Mouse (Mus musculus): Measurements from ENCODE around the gene Syne2. TPM values are rescaled to one million over a fixed set of nuclear protein-coding genes. Genes with fewer than 3 reads are reported as not detected.

Gene Syne2
- total RNA-seq, 2 experiments from 2014 or later, result 22.2 to 28.2 TPM

GRCm38 (mm10) chr12:75927596-75927995, 109.7 kb downstream of the Syne2 start:
- no peak for DNase-seq

DNA sequence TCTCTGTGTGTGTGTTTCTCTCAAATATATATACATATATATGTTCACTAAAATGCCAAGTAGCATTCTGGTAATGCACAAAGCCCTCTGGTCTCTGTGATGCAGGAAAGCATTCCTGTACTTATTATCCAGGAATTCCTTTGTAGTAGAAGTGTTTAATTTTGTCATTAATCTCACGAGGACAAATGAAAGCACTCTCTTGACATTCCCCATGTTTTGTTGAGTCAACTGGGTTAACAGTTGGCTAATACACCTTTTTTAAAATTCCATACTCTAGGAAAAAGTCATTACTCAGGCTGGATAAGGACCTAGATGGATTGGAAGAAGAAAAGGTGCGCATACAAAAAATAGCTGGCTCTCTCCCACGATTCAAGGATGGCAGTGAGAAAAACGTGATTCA, 115.6 kb downstream of the Syne2 start:
- no peak for DNase-seq

DNA sequence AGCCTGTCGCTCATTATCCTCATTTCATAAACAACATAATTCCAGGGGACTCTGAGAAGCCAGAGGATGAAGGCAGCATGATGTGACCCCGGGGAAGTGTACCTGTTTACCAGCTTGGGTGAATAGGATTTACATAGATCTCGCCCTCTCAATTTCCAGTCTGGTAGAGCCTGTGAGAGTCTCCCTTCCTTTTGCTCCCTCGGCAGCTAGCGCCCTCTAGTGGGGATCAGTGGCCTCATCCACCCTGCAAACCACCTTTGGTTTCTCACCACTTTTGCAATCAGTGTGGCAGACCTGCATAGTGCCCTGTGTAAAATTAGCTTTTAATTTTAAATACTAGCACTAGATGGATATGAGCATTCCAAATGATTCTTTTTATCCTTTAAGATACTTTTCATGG, 133.4 kb downstream of the Syne2 start:
- DNase-seq, result peak; percentile 65

GRCm38 (mm10) chr12:75952011-75952410, 134.1 kb downstream of the Syne2 start:
- DNase-seq, result no peak

GRCm38 (mm10) chr12:75966441-75967195, 148.7 kb downstream of the Syne2 start:
- no peak for DNase-seq

- no peak for DNase-seq
These were observed 161.1 kb downstream of the Syne2 start for GRCm38 (mm10) chr12:75979079-75979478.

GRCm38 (mm10) chr12:75983336-75983735, 165.4 kb downstream of the Syne2 start:
- no peak for DNase-seq

DNA sequence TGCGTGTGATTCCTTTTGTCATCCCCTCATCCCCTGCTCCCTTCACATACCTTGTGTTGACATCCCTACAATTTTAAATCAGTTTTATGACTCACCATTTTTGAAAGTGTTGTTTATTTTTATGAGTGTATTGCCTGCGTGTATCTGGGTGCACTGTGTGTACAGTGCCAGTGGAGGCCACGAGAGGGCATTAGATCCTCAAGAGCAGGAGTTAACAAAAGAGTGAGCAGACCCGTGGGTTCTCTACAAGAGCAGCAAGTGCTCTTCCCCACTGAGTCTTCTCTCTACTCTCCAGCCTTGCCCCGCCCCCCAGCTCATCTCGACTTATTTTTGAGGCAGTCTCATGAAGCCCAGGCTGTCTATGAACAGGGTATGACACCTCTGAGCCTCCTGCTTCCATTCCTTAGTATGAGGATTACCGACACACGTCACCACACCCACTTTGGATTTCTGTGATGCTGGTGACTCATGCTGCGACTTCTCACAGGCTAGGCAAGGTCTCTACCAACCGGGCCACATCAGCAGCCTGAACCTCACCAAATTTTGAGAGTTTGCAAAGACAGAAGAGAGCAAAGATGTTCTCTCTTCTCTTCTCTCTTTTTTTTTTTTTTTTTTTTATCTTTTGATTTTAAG, 174.4 kb downstream of the Syne2 start:
- DNase-seq, result no peak

DNA sequence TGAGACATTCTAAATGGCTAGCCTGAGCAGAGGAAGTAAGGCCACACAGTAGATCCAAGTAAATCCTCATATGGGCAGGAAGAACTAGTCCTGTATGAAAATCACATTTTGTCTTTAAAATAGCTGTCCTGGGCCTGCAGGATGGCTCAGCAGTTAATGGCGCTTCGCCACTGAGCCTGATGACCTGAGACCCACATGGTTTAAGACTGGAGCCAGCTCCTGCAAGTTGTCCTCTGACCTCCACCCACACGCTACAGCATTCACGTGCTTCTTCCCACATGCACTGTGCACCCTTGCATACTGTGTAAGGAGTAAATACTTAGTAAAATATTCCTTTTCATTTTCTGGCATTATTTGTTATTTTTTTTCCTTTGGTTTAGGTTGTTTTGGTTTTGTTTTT, 175.0 kb downstream of the Syne2 start:
- no peak for DNase-seq

DNA sequence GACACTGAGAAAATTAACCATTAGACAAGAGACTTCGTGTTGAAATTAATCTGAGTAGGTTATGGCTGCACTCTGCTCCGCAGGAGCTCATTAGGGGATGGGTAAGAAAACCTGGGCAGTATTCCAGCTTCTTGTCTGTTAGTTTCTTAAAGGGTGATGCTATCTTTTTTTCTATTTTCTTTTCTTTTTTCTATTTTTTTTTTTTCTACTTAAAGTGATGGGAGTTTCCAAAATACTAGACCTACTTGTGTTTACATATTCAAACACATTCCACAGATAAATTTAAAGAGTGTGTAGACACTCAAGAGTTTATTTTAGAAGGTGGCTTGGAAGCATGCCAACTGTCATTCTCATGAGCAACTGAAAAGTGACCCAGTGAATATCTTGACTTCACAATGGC, 177.2 kb downstream of the Syne2 start:
- DNase-seq, result no peak

- DNase-seq, result no peak
These were observed 179.6 kb downstream of the Syne2 start for GRCm38 (mm10) chr12:75997547-75997946.

- DNase-seq, result no peak
These were observed 180.5 kb downstream of the Syne2 start for GRCm38 (mm10) chr12:75998416-75998815.

- peak; percentile 53 for DNase-seq
These were observed 186.8 kb downstream of the Syne2 start for GRCm38 (mm10) chr12:76004697-76005249.

- no peak for DNase-seq
These were observed 191.1 kb downstream of the Syne2 start for GRCm38 (mm10) chr12:76008991-76009390.

- DNase-seq, result no peak
These were observed 194.9 kb downstream of the Syne2 start for GRCm38 (mm10) chr12:76012789-76013188.

GRCm38 (mm10) chr12:76013480-76013879, 195.5 kb downstream of the Syne2 start:
- no peak for DNase-seq

DNA sequence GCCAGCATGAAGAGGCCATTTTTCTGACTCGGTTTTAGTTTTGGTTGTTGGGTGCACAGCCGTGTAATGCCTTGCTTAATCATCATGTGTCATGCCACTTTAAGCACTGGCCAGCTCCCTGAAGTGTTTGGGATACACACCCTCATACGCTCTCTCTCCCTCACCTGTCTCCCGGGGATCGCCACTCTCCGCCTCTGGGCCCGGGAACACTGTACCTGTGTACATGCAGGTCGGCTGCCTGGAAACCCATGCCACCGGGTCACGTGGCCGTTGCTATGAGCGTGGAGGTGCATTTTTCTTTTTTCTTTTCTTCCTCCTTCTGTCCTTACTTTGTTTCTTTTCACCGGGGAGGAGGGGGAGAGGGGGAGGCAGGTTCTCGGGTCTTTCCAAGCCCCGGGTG, 197.1 kb downstream of the Syne2 start:
- no peak for DNase-seq

- DNase-seq, result peak; percentile 70
These were observed 197.6 kb downstream of the Syne2 start for GRCm38 (mm10) chr12:76015489-76015888.

GRCm38 (mm10) chr12:76016123-76017101, 198.5 kb downstream of the Syne2 start:
- peak; percentile 83 for DNase-seq

- no peak for DNase-seq
These were observed 200.7 kb downstream of the Syne2 start for GRCm38 (mm10) chr12:76018640-76019039.

DNA sequence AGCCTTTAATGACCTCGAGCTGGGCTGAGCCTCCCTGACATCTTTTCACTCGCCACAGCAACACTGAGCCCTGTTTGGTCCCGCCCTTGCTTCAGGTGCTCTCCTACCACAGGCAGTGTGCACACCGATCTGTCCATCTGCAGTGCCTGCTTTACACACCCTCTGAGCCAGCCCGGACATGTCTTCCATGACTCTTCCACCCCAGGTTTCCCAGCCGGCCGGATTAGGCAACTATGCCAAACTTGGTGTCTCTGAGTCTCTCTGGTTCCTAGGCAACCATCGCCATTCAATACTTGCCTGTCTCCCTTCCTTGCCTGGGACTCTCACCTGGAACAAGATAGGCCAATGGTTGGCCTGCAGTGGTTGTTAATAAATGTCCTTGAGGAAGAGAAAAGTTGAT, 224.4 kb downstream of the Syne2 start:
- no peak for DNase-seq

- no peak for DNase-seq
These were observed 228.6 kb downstream of the Syne2 start for GRCm38 (mm10) chr12:76046561-76046960.
